Mouse (Mus musculus) adrenal gland, postnatal 4 days (tissue): ENCODE data around the gene Pdf. TPM values are rescaled to one million over a fixed set of nuclear protein-coding genes. Genes with fewer than 3 reads are reported as not detected.
A peak's percentile ranks its signal among the peaks of the same experiment; 100 is the strongest.

ENCODE experiments used
- DNase-seq, 2 experiments: peaks; one replicate each; pipeline ENCODE4 v3.0.0; 2021 to 2022; ENCODE audit warnings: low spot score in 2 of 2, mixed read lengths in 2 of 2
- long read RNA-seq, 2 experiments: library from polyadenylated mRNA; stranded (forward); transcript quantifications; one replicate each; pipeline ENCODE4 v2.0.0; 2021
- total RNA-seq, 2 experiments: library from RNA; stranded (reverse); gene quantifications; 2 replicates each; pipeline ENCODE4 v1.2.3; 2021

The Pdf gene
- 10 to 100 TPM; 33.5 to 38.3 TPM for total RNA-seq
- long read RNA-seq, experiment 1, transcript Pdf-201 (2 exons, 1,306 nt) = major isoform, 85 of 86 reads
- long read RNA-seq, experiment 1, partial matches to known transcripts = 0 of 86 reads
- long read RNA-seq, experiment 1, other reads (novel, unspliced or antisense) = 1 of 86 reads
- long read RNA-seq, experiment 2, transcript Pdf-201 (2 exons, 1,306 nt) = major isoform, 118 of 120 reads
- long read RNA-seq, experiment 2, partial matches to known transcripts = 0 of 120 reads
- long read RNA-seq, experiment 2, other reads (novel, unspliced or antisense) = 2 of 120 reads

DNA sequence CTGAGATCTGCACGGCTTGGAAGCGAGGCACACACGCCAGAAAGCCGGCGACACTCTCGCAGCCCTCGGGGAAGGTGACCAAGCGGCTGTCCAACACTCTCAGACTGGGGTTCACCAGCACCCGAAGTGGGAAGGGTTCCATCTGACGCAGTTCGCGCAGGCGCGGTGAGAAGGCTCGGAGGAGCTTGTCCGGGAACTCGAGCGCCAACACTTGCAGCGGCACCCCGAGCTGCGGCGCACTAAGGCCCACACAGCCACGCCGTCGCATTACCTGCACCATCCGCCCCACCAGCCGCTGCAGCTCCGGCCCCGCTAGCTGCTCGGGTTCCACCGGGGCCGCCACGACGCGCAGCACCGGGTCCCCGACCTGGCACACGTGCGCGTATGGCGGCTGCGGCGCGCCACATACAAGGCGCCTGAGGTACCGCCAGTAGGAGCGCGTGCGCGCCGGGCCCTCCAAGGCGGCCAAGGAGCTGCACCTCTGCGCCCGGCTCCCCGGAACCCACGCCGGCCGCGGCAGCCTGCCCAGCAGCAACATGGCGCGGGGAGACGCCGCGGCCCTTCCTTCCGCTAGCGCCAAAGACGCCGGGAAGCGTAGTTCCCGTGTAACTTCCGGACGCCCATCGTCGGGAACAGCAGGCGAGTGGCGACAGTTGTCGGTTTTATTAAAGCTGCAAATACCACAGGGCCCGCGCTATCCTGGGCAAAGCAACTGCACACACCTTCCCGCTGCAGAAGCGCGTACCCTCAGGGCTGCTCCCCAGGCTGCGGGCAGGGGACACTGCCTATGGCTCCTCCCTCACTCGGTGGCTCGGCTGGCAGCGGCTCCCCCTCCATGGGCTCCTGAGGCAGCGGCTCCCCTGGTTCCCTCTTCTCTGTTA is at the start of gene Pdf:
TSS of gene Pdf (minus strand) at position 554 of the 881 bp plus-strand sequence.
- DNase-seq = peak; percentile 61 to 69

DNA sequence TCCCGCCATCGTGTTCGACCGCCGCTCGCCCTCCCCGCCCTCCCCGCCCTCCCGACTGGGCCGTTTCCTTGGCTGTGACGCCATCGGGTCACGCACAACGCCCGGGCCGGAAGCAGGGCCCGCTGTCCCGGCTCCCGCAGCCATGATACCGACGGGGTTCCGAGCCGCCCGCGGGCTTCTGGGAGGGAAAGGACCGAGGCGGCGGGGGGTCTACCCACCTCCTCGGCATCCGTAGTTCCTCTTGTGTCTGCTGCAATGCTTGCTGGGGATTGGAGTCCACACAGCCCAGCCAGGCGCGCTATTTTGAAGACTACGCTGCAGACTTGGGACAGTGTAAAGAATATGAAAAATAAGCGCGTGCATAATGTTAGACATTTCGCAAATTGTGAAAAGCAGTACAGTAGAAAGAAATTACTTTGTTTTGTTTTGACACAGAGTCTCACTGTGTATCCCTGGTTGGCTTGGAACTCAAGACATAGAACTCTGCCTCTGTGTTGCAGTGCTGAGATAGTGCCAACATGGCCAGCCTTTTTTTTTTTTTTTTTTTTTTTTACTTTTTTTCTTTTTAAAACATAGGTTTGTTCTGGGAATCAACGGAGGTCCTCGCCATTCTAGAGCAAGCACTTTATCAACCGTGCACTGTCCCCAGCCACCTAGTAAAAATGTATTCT is 48.1 kb upstream of the Pdf start, which contains the start of gene Terf2:
TSS of gene Terf2 (minus strand) at position 182 of the 671 bp plus-strand sequence.
- peak; percentile 76 to 86 for DNase-seq

DNA sequence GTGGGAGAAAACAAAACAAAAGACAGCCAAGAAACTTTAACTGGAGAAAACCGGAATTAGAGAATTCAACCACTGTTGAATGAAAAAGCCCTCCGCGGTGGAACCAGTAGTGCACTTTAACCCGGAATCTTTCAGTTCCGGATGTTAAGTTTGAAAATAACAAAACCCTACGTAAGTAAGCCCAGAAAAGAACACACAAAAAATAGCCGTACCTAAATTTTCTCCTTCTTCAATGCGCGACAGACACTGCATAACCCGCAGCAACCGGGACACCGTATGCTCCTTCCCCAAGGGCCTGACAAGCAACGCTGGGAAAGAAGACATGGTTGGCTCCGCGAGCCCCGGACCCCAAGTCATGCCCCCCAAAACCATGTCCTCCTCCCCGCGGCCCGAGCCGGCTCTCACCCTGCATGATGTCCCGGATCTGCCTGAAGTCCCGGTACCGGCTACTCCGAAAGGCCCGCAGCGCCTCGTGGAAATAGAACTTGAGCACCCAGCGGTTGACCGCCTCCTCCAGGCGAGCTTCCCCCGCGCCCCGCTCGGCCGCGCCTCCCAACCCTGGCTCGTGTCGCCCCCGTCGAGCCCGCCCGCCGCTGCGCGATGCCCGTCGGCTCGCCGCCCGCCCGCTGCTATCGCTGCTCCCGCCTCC is 47.4 kb upstream of the Pdf start:
- peak in 1 of 2 experiments; percentile 33 for DNase-seq

DNA sequence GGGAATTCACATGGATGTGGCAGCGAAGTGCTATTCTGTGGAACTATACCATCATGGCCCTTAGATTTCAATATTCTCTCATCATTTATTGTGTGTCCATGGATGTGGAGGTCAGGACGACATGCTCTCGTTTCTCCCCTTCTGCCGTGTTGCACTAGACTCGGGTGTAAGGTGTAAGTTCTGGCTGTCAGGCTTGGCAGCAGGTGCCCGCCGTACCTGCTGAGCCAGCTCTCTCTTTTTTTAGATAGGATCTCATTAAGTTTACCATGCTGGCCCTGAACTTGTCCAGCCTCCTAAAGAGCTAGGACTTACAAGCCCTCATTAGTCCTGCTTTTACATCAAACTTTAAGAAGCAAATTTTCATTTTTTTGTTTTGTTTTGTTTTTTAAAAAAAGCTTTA is 42.1 kb upstream of the Pdf start:
- no peak for DNase-seq

DNA sequence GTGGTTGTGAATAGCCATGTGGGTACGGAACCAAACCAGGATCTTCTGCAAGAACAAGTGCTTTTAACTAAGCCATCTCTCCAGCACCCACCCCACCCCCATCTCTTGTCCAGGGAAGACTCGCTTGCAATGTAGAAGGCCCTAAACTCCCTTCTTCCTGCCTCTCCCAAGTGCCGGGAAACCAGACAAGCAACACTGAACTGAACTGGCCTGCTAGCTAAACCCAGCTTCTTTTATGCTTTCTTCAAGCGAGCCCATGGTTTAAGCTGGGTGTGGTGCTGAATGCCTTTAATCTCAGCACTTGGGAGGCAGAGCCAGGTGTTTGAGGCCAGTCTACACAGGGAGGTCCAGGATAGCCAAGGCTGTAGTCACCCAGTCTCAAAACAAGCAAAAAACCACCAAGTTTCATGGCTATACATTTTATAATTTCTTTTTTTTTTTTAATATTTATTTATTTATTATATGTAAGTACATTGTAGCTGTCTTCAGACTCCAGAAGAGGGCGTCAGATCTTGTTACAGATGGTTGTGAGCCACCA is 40.2 kb upstream of the Pdf start:
- DNase-seq = no peak

DNA sequence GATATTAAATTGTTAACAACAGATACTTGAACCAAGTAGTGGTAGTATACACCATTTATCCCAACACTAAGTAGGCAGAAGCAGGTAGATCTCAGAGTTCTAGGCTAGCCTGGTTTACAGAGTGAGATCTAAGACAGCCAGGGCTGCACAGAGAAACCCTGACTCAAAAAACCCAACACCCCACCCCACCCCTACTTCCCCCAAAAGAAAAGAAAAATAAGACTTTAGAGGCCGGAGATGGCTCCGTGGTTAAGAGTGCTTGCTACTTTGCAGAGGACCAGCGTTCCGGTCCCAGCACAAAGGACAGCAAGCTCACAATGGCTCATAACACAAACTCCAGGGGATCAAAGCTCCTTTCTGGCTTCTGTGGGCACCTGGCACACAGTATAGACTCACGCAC is 37.6 kb upstream of the Pdf start:
- no peak for DNase-seq

DNA sequence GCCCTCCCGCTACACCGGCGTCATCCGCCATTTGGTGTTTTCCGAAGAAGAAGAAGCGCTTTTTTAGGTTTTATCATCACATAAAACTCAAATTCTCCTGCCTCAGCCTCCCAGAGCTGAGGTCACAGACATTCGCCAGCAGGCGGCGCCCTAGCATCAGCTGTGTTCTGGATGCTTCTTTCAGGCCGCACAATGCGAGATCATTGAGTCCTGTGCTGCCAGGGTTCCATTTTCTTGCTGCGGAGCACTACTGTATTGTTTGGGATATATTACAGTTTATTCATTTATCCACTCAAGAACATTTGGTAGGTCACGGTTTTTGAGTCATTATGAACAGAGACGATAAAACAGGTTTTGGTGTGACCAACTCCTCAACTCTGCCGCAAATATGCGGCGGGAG is 36.9 kb upstream of the Pdf start:
- no peak for DNase-seq

DNA sequence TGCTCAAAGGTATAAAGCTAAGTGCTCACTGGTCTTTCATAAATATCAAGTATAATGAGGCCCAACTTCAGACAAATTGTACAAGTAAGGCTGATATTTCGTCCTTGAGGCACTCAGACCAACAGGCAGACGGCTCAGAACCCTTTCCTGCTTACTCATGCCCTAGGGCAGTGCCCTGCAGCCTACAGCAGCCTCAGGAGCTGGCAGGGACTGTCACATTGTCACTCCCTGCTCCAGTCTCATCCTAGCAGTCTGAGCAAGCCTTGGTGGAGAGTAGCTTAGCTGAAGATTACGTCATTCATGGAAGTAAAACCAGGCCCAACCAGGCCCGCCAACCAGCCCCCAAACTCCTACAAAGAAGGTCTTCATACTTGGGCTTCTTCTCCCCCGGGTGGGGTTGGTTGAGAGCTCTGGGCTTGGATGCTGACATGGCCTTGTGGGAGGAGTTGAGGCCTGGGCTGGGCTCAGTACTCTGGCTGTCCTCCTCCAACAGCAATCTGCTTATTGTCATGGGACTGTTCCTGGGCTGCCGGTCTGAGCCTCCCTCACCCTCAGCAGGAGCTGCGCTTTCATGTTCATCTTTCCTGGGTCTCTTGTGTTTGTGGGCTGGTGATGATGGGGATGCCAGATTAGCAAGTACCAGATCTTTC is 27.9 kb upstream of the Pdf start:
- DNase-seq = no peak

DNA sequence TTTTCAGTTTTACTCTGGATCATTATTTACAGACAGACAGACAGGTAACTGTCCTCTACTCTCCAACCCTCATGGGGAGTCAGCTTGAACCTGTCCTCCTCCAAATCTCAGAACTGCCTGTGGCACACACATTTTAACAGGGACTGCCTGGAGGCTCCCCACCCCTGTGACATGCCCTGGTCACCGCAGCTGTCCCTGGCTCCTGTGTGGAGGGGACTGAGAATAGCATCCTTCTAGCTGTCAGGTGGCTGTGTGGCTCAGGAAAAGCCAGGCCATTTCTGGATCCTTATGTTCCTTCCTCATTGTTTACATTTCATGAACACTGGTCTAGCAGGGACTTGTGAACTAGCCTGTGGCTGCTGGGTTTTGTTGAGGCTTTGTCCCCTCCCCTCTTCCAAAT is 25.7 kb upstream of the Pdf start:
- DNase-seq = no peak

DNA sequence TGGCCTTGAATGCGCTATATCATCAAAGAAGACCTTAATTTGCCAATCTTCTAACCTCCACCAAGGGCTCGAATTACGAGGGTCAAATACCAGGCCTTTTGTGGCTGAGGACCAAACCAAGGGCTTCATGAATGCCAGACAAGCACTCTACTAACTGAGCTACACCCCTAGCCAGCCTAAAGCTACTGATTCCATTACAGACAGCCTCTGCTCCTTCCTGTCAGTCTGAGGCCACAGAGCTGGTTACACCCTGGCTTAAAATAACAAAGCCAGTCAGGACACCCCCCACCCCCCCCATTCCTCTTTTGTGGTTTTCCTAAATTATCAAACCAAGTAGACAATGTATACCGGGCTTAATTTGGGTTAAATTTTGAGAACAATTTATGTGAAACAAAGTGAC is 25.3 kb upstream of the Pdf start:
- DNase-seq = no peak

DNA sequence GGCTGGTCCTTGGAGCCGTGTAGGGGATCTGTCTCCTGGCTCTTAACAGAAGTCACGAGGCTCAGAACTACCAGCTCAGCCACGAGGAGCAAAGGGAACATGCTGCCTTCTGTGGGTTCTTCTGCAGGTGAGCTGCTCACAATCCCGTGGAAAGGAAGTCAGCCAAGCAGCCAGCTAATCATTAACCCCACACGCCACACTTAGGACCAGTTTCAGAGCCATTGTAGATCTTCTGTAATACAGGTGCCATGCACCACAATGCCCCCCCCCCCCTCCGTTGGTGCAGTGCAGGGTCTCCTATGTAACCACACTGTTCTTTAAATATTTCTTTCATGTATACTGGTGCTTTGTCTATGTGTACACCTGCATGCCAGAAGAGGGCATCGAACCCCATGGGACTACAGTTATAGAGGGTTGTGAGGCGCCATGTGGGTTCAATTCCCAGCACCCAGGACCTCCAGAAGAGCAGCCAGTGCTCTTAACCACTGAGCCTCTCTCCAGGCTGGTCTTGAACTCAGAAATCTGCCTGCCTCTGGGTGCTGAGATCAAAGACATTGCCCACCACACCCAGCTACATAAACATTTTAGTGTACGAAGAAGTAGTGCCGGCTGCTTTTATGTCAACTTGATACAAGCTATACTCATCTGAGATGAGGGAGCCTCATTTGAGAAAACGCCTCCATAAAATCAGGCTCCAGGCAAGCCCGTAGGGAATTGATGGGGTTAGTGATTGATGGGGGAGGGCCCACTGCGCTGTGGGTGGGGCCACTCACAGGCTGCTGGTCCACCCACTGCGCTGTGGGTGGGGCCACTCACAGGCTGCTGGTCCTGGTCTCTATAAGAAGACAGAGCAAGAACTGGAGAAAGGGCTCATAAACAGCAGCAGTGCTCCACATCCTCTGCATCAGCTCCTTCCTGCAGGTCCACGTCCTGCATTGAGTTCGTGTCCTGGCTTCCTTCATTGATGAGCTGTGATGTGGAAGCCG is 17.4 kb upstream of the Pdf start, which contains the start of gene Tmed6:
TSS of gene Tmed6 (minus strand) at position 134 of the 986 bp plus-strand sequence.
- DNase-seq = no peak

DNA sequence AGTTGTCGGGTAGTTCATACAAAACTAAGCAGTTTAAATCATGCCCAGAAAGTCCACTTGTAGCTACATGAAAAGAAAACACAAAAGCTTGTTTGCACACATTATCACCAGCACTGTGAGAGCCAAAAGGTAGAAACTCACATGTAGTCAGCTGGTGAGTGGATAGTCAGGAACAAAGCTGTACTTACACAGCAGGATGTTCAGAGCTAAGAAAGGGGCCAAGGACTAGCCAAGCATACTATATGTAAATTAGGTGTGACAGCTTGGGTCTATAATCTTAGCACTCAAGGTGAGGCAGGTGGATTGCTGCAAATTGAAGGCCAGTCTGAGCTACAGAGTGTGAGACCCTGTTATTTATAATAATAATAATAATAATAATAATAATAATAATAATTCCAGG is 14.2 kb upstream of the Pdf start:
- no peak for DNase-seq

DNA sequence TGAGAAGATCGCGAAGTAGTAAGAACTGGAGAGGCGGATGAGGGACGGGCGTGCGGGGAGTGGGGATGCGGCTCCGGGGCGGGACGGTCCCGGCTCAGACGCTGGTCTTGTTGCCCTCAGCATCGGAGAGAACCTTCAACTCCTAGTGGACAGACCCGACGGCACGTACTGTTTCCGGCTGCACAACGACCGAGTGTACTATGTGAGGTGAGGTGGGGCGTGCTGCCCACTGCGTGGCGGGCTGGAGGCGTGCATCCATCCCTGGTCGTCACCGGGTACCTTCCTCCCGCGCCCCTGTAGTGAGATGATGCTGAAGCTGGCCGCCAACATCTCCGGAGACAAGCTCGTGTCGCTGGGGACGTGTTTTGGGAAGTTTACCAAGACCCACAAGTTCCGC is 8.6 kb upstream of the Pdf start:
- DNase-seq = no peak

DNA sequence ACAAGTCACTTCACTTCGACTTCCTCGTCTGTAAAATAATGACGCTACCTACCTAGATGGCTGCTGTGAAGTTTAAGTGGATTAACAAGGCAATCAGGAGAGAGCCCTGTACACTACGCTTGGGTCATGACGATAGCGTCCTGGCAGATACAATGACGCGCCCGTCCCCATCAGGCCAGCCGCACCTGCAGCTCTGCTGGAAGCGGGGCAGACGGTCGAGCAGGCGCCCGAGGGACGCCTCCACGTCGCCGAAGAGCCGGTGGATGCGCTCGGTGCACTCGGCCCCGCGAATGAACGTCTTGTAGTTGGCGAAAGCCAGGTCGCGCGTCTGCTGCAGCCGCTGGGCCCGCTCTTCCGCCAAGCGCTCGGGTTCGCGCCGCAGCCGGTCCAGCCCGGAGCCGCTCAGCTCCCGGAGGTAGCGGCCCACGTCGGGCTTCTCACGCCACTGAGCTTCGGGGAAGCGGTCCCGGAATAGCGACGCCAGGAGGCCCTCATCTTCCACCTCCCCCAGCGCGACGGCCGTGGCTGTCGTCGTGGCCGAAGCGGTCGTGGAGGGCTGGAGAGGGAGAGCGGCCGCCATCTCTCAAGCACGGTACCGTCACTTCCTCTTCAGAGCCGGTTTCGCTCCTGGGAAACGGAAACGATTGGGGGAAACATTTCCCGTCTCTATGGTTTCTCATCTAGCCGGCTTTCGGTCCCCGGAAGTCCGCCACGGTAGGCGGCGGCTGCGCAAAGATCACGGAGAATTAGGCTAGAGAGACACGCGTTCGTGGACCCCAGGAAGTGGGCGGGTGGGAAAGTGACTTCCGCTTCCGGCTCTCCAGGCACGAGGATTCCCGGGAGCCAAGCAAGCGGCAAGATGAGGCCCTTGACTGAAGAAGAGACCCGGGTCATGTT is 7.9 kb upstream of the Pdf start, which contains the start of the genes Cog8 and Nip7:
TSS of gene Cog8 (minus strand) at position 614 of the 897 bp plus-strand sequence.
TSS of gene Nip7 (plus strand) at position 802 of the 897 bp plus-strand sequence.
- DNase-seq = peak; percentile 77 to 92

DNA sequence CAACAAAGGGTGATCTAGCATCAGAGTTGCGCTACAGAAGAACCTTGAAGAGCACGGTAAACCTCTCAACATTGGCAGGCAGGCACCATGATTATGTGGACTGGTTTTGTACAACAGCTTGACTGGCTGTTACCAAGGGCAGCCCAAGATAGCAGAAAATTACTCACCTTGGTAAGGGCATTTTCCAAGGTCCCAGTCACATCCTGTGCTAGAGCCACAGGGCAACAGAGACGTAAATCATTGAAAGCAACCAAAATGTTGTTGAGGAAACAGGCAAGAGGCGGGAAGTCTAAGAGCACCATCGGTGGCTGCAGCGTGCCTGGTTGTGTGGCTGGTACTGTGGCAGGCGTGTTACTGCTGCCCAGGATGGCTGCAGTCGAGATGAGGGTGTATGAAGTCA is 3.6 kb upstream of the Pdf start:
- DNase-seq = no peak

DNA sequence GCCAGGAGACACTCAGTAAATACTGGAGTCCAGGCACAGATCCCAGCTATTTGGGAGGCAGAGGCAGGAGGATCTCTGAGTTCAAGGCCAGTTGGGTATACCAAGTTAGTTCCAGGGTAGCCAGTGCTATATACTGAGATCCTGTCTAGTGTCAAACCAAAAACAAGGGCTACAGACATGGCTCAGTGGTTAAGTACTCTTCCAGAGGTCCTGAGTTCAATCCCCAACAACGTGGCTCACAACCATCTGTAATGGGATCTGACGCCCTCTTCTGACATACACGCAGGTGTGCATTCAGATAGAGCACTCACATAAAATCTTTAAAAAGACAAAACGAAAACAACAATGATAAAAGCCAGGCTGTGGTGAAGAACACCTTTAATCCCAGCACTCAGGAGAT is 1.1 kb upstream of the Pdf start:
- DNase-seq = no peak

DNA sequence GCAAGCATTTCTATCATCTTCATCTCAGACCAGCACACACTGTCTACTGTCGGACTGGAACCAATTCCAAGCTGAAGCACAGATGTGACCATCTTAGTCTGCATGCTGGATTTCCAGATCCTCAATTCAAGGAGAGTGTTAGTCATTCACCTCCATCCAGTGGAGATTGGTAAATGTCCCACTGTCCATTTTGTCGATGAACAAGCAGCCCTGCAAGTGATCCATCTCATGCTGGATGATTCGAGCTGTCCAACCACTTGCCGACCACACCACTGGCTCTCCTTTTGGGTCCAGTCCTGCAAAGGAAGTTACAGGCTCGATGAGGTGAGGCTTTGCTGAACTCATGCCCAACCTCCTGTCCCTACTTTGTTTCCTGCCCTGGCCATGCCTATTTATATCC is 1.4 kb downstream of the Pdf start:
- no peak for DNase-seq

DNA sequence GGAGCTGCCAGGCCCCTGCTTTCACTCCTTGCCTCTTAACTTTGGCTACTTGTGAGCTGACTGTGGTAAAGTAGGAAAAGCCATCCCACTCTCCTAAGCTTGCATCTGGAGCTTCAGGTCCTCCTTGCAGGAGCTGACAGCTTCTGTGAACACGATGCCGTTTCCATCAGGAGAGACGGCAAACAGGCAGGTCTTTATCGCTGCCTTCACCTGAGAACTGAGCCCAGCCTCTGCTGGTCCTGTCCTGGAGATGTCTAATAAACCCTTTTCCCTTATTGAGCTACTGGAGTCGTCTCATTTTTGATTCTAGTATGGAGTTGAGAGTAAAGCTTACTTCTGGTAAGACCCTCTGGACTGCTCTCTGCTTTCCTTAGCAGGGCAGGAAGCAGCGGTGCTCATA is 2.9 kb downstream of the Pdf start:
- DNase-seq = no peak
